Mouse (Mus musculus): ENCODE data around the gene Cd36.

- TF ChIP-seq GATA1 (IDR thresholded peaks at IDR 0.05; ENCODE audit: borderline replicate concordance, low read length), result no peak
- no peak for TF ChIP-seq FLI1 (IDR thresholded peaks at IDR 0.05; ENCODE audit: low read length)
Observed at GRCm38 (mm10) chr5:17748293-17748692, 140.3 kb downstream of the Cd36 start.

Data from megakaryocyte, embryonic 14.5 days (primary cell).